Mouse (Mus musculus) C3H10T1/2 (cell line): Measurements from ENCODE around the gene Nlrp2. TPM values are rescaled to one million over a fixed set of nuclear protein-coding genes. Genes with fewer than 3 reads are reported as not detected.

Experiments used
- polyA plus RNA-seq, 2 experiments: library from polyadenylated mRNA; unstranded; fragments of >200 nt; fragmentation: generic; extraction: Trizol; gene quantifications; one replicate each; pipeline ENCODE4 v1.2.1; 2012; ENCODE audit warnings: missing spikeins in 2 of 2

The Nlrp2 gene
- not detected for polyA plus RNA-seq

DNA sequence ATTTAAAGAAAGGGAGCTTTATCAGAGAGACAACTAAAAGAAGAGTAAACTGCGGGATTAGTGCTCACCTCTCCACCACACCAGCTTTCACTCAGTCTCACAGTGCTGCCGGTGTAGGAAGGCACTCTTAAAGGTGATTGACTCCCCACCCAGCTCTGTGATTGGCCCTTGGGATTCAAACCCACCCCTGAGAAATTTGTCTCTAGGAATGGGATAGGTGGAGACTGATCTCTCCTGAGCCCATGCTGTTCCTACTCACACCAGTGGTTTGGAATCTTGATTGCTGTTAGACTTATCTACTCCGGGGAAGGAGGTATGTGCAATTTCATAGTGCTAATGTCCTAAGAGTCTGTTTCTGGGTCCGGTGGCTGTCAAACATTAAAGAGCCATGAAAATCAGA, at the start of gene Nlrp2:
Gene Nlrp2, minus strand, starts transcription at position 101 of the 400 bp plus-strand sequence.

DNA sequence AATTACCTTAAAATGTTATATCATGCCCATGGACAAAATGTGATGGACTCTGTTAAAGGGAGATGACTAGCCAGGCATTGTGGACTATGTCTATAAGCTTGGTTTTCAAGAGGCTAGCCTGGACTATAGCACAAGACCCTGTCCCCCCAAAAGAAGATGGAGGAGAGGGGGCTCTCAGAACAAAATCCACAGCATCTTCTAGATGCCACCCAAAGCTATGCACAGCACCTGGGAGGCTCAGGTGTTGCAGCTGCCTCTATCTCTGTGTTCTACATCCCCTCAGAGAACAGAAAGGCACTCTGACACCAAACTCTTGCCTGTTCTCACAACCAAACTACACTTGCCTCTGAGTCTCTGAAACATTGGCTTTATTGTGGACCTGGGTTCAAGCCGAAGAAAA, 598 bp downstream of the Nlrp2 start, which contains the start of gene Gm5065:
Gene Gm5065, plus strand, starts transcription at position 301 of the 400 bp plus-strand sequence.

Other genes with a start within 250 kb of the Nlrp2 start
- gene Rfpl4, start 234.1 kb downstream of the Nlrp2 start, polyA plus RNA-seq = under 1 TPM in 1 of 2 experiments, not detected in 1; 0.06 TPM
- gene Rasl2-9, start 225.1 kb downstream of the Nlrp2 start, polyA plus RNA-seq = under 1 TPM in 1 of 2 experiments, not detected in 1; 0.05 TPM
- not detected for gene Vmn1r55, start 201.4 kb downstream of the Nlrp2 start, polyA plus RNA-seq
- gene Vmn1r56, start 154.3 kb downstream of the Nlrp2 start, polyA plus RNA-seq = not detected
- gene Vmn1r57, start 132.5 kb downstream of the Nlrp2 start, polyA plus RNA-seq = not detected
- gene Gm5065, start 498 bp downstream of the Nlrp2 start, polyA plus RNA-seq = not detected
- not detected for gene Vmn1r58, start 62.4 kb upstream of the Nlrp2 start, polyA plus RNA-seq
- gene Vmn1r59, start 105.7 kb upstream of the Nlrp2 start, polyA plus RNA-seq = not detected
- gene Vmn2r28, start 142.9 kb upstream of the Nlrp2 start, polyA plus RNA-seq = not detected
- gene Vmn1r60, start 196.3 kb upstream of the Nlrp2 start, polyA plus RNA-seq = not detected